Mouse (Mus musculus) liver, postnatal 0 days (tissue): ENCODE data around the gene Nostrin. TPM values are rescaled to one million over a fixed set of nuclear protein-coding genes. Genes with fewer than 3 reads are reported as not detected.

Experiments
- ATAC-seq: fragments of 200-750 bp; cut with Nextera tagmentation; 2 replicates; pipeline ENCODE4 v1.8.0; 2017; ENCODE audit warnings: mild to moderate bottlenecking, moderate library complexity
- DNase-seq: peaks from one replicate; pipeline ENCODE4 v3.0.0-alpha.2; 2016
- H3K27ac ChIP-seq: fragments of 300-500 bp; sonication (generic); 2 replicates; pipeline ENCODE4 v1.5.1; 2014; ENCODE audit warnings: antibody characterized with exemption, moderate library complexity, mild to moderate bottlenecking, low read depth
- H3K27me3 ChIP-seq: fragments of 300-500 bp; sonication (generic); 2 replicates; pipeline ENCODE4 v1.6.1; 2014; ENCODE audit warnings: low read length, control low read depth, mixed read lengths; ENCODE audit not compliant: insufficient read depth
- H3K36me3 ChIP-seq: fragments of 300-500 bp; sonication (generic); replicated peaks from 2 replicates; pipeline ENCODE4 v1.6.1; 2014; ENCODE audit warnings: mild to moderate bottlenecking, control low read depth, low read length, moderate library complexity, mixed read lengths; ENCODE audit not compliant: insufficient read depth
- H3K4me1 ChIP-seq: fragments of 300-500 bp; sonication (generic); 2 replicates; pipeline ENCODE4 v1.6.1; 2014; ENCODE audit warnings: antibody characterized with exemption, mild to moderate bottlenecking, control low read depth; ENCODE audit not compliant: insufficient read depth
- H3K4me2 ChIP-seq: fragments of 300-500 bp; sonication (generic); 2 replicates; pipeline ENCODE4 v1.6.1; 2014; ENCODE audit warnings: low read depth, mild to moderate bottlenecking, low read length, moderate library complexity, mixed read lengths
- H3K4me3 ChIP-seq: fragments of 300-500 bp; sonication (generic); 2 replicates; pipeline ENCODE4 v1.5.1; 2014; ENCODE audit warnings: low read depth, low read length
- H3K9ac ChIP-seq: fragments of 300-500 bp; sonication (generic); replicated peaks from 2 replicates; pipeline ENCODE4 v1.6.1; 2014; ENCODE audit warnings: mild to moderate bottlenecking, moderate library complexity
- H3K9me3 ChIP-seq: fragments of 300-500 bp; sonication (generic); 2 replicates; pipeline ENCODE4 v1.6.1; 2016; ENCODE audit warnings: mild to moderate bottlenecking, control low read depth, low read length, mixed read lengths
- CTCF ChIP-seq: sonication (generic); IDR thresholded peaks from 2 replicates; pipeline ENCODE4 v1.5.1; 2016; ENCODE audit warnings: antibody characterized with exemption, low read depth
- EP300 ChIP-seq: IDR thresholded peaks from 2 replicates; pipeline ENCODE4 v1.6.1; 2016; ENCODE audit warnings: antibody characterized with exemption, low read depth, mild to moderate bottlenecking
- WGBS: fragments of 180-500 bp; shearing (Covaris S2); extraction: QIAGEN DNeasy Blood & Tissue Kit; methylation state at CpG from one replicate; pipeline ENCODE4 v1.1.7; 2014; ENCODE audit not compliant: insufficient replicate concordance; 5-methylcytosine and 5-hydroxymethylcytosine counted together
- polyA plus RNA-seq: library from polyadenylated mRNA; unstranded; fragments of >200 nt; fragmentation: Nextera tagmentation; extraction: Ambion mirVana; gene quantifications from 2 replicates; pipeline ENCODE4 v1.2.1, GENCODE M21; 2015

Gene Nostrin
- polyA plus RNA-seq, 1 experiment from 2014 or later, result 10.9 TPM

DNA sequence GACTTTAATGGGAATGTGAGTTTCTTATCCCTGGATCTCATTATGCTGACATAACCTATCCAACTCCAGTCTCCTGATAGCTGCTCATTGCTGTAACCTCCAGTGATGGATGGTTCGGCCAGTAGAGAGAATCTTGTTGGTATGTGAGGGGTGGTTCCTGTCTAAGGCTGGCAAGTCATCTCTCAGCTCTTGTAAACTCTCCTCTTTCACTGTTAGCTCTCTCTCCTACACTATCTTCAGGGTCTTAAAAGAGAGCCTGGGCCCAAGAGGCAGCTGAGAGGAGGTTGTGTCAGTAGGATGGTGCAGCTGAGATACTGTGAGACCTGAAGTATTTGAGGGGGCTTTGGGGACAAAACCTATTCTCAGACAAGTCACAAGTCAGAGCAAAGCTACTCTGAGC, 1.4 kb upstream of the Nostrin start:
- Histone ChIP-seq H3K4me2 (no peak overlapping the region), H3K4me3 (no peak overlapping the region), H3K27ac (no peak overlapping the region), H3K9ac (no peak overlapping the region), H3K9me3 (no peaks in the 10 kb centered on the region), H3K4me1 (peaks cover 13% of the 10 kb centered on the region), H3K27me3 (no peaks in the 10 kb centered on the region), H3K36me3 (no peaks in the 10 kb centered on the region)
- ATAC-seq, result no peak
- no peak for TF ChIP-seq CTCF
- no peak for TF ChIP-seq EP300
- 57% methylated on average over 1 of the region's 1 CpGs for WGBS
- DNase-seq, result no peak

DNA sequence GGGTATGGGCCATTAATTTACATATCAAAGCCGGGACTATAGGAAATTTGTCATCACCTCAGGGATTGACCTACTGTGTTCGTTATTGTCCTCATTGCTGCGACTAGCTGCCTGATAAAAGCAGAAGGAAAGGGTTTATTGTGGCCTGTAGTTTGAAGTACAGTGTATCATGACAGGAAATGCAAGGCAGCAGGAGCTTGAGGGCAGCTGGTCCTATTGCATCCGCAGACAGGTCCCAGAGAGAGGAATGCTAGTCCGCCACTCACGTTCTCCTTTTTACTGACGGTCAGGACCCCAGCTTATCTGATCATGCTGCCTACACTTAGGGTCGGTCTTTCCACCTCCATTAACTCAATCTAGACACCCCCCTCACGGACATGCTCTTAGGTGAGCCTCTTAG, 663 bp upstream of the Nostrin start:
- ATAC-seq, result no peak
- no peaks in the 10 kb centered on the region for H3K36me3 ChIP-seq
- no peak for DNase-seq
- H3K9me3 ChIP-seq, result no peaks in the 10 kb centered on the region
- H3K4me2 ChIP-seq, result peak overlapping the region; percentile 72
- peaks cover 13% of the 10 kb centered on the region for H3K4me1 ChIP-seq
- 39% methylated on average over 9 of the region's 9 CpGs for WGBS
- TF ChIP-seq CTCF, result no peak
- no peak for TF ChIP-seq EP300
- H3K27me3 ChIP-seq, result no peaks in the 10 kb centered on the region
- H3K27ac ChIP-seq, result peak overlapping the region; percentile 85
- no peak overlapping the region for H3K4me3 ChIP-seq
- H3K9ac ChIP-seq, result no peak overlapping the region; the same call in 1 of the 2 replicates

- Histone ChIP-seq H3K4me2 (peak overlapping the region; percentile 72), H3K27me3 (no peaks in the 10 kb centered on the region), H3K9me3 (no peaks in the 10 kb centered on the region), H3K27ac (peak overlapping the region; percentile 85), H3K36me3 (no peaks in the 10 kb centered on the region), H3K9ac (no peak overlapping the region), H3K4me1 (peaks cover 15% of the 10 kb centered on the region), H3K4me3 (peak overlapping the region; percentile 41)
- WGBS, result 77% methylated on average over 10 of the region's 10 CpGs
- no peak for TF ChIP-seq EP300
- TF ChIP-seq CTCF, result no peak
- ATAC-seq (no peak), DNase-seq (no peak)
These were observed 1.9 kb downstream of the Nostrin start for GRCm38 (mm10) chr2:69137406-69138084.

GRCm38 (mm10) chr2:69138759-69139158, 3.2 kb downstream of the Nostrin start:
- no peak overlapping the region for H3K4me2 ChIP-seq
- 74% methylated on average over 4 of the region's 4 CpGs for WGBS

GRCm38 (mm10) chr2:69140215-69140614, 4.6 kb downstream of the Nostrin start:
- H3K4me2 ChIP-seq, result no peak overlapping the region
- no peak for DNase-seq
- H3K36me3 ChIP-seq, result no peaks in the 10 kb centered on the region
- peaks cover 9% of the 10 kb centered on the region for H3K4me1 ChIP-seq
- TF ChIP-seq EP300 (no peak), CTCF (no peak)
- no peaks in the 10 kb centered on the region for H3K9me3 ChIP-seq
- no peak overlapping the region for H3K9ac ChIP-seq
- WGBS, result 48% methylated on average over 2 of the region's 2 CpGs
- H3K4me3 ChIP-seq, result no peak overlapping the region
- H3K27me3 ChIP-seq, result no peaks in the 10 kb centered on the region
- H3K27ac ChIP-seq, result no peak overlapping the region
- ATAC-seq, result no peak

More at GRCm38 (mm10) chr2:69138759-69139158, 3.2 kb downstream of the Nostrin start:
- TF ChIP-seq CTCF, result no peak
- no peak for TF ChIP-seq EP300
- H3K27me3 ChIP-seq, result no peaks in the 10 kb centered on the region
- peaks cover 15% of the 10 kb centered on the region for H3K4me1 ChIP-seq
- H3K4me3 ChIP-seq, result no peak overlapping the region
- no peak overlapping the region for H3K9ac ChIP-seq
- H3K27ac ChIP-seq, result no peak overlapping the region
- ATAC-seq (no peak), DNase-seq (no peak)
- no peaks in the 10 kb centered on the region for H3K36me3 ChIP-seq
- H3K9me3 ChIP-seq, result no peaks in the 10 kb centered on the region

DNA sequence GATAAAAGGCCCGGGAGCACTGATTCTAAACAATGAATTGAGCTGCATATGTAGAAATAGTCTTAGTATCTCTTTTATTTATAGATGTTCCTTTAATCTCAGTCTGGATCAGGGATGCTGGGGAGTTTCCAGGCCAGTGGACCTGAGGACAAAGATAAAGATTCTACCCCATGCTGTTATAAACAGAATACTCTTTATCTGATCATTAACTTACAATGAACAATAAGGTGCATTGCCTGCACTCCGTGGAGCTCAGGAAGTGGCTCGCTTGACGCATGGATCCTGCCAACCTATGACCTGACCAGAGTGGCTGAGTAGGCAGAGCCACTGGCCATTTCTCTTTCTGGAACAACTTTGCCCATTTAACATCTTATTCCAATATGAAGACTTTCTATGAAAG, 5.2 kb downstream of the Nostrin start:
- WGBS, result 56% methylated on average over 4 of the region's 4 CpGs
- DNase-seq (no peak), ATAC-seq (no peak)
- TF ChIP-seq EP300 (no peak), CTCF (no peak)
- no peak overlapping the region for H3K4me3 ChIP-seq
- H3K9ac ChIP-seq, result no peak overlapping the region
- H3K4me1 ChIP-seq, result peaks cover 7% of the 10 kb centered on the region
- H3K36me3 ChIP-seq, result no peaks in the 10 kb centered on the region
- H3K9me3 ChIP-seq, result no peaks in the 10 kb centered on the region
- H3K27me3 ChIP-seq, result no peaks in the 10 kb centered on the region
- H3K4me2 ChIP-seq, result no peak overlapping the region
- H3K27ac ChIP-seq, result no peak overlapping the region
